Mouse (Mus musculus) limb, embryonic 12.5 days (tissue): ENCODE results near the gene Rbm6. TPM values are rescaled to one million over a fixed set of nuclear protein-coding genes. Genes with fewer than 3 reads are reported as not detected.

Experiments
- ATAC-seq: fragments of 200-750 bp; cut with Nextera tagmentation; 2 replicates; pipeline ENCODE4 v1.8.0; 2017; ENCODE audit warnings: low read depth, moderate TSS enrichment; ENCODE audit not compliant: insufficient number of reproducible peaks, insufficient read depth, low FRiP score, low TSS enrichment
- H3K27ac ChIP-seq: fragments of 300-500 bp; sonication (generic); 2 replicates; pipeline ENCODE4 v1.5.1; 2016; ENCODE audit warnings: mild to moderate bottlenecking, moderate library complexity
- H3K27me3 ChIP-seq: fragments of 300-500 bp; sonication (generic); 2 replicates; pipeline ENCODE4 v1.6.1; 2016; ENCODE audit warnings: mild to moderate bottlenecking, moderate library complexity
- H3K36me3 ChIP-seq: fragments of 300-500 bp; sonication (generic); 2 replicates; pipeline ENCODE4 v1.6.1; 2016; ENCODE audit warnings: mild to moderate bottlenecking, moderate library complexity
- H3K4me1 ChIP-seq: fragments of 300-500 bp; sonication (generic); replicated peaks from 2 replicates; pipeline ENCODE4 v1.6.1; 2016
- H3K4me2 ChIP-seq: fragments of 300-500 bp; sonication (generic); 2 replicates; pipeline ENCODE4 v1.6.1; 2016; ENCODE audit warnings: mild to moderate bottlenecking, moderate library complexity
- H3K4me3 ChIP-seq: fragments of 300-500 bp; sonication (generic); replicated peaks from 2 replicates; pipeline ENCODE4 v1.5.1; 2016; ENCODE audit warnings: mild to moderate bottlenecking
- H3K9ac ChIP-seq: fragments of 300-500 bp; sonication (generic); replicated peaks from 2 replicates; pipeline ENCODE4 v1.6.1; 2016; ENCODE audit warnings: mild to moderate bottlenecking, moderate library complexity
- H3K9me3 ChIP-seq: fragments of 300-500 bp; sonication (generic); 2 replicates; pipeline ENCODE4 v1.6.1; 2016; ENCODE audit warnings: mild to moderate bottlenecking, moderate library complexity
- WGBS: fragments of 180-500 bp; shearing (Covaris S2); methylation state at CpG from one replicate; pipeline ENCODE4 v1.1.7; 2016; 5-methylcytosine and 5-hydroxymethylcytosine counted together
- polyA plus RNA-seq: library from polyadenylated mRNA; unstranded; fragments of >200 nt; fragmentation: Nextera tagmentation; extraction: Ambion mirVana; gene quantifications from 2 replicates; pipeline ENCODE4 v1.2.1, GENCODE M21; 2016

Rbm6 gene
- polyA plus RNA-seq, 1 experiment from 2014 or later = 111 TPM

DNA sequence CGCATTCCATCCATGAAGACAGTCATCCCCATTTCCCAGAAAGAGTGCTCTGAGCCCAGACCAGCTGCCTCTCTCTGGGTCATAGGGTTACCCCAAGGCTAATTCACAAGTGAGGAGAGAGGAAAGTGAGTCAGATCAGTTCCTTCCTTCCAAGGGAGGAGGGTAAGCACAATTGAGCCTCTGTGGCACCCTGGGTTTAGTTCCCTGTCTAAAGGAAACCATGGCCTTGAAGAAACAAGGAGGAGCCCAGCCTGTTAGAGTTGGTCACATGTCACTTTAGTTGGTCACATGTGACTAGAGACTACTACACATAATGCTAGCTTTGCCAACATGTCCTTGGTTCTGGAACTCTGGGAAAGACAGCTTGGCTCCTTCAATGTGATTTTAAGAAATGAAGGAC, 148.2 kb downstream of the Rbm6 start:
- Histone ChIP-seq H3K4me1 (peaks cover 81% of the 10 kb centered on the region), H3K4me3 (no peak overlapping the region), H3K9me3 (no peaks in the 10 kb centered on the region), H3K27ac (peak overlapping the region; percentile 89), H3K27me3 (no peaks in the 10 kb centered on the region), H3K9ac (no peak overlapping the region), H3K4me2 (no peak overlapping the region), H3K36me3 (no peaks in the 10 kb centered on the region)
- WGBS = 81% methylated on average over 1 of the region's 1 CpGs
- no peak for ATAC-seq

DNA sequence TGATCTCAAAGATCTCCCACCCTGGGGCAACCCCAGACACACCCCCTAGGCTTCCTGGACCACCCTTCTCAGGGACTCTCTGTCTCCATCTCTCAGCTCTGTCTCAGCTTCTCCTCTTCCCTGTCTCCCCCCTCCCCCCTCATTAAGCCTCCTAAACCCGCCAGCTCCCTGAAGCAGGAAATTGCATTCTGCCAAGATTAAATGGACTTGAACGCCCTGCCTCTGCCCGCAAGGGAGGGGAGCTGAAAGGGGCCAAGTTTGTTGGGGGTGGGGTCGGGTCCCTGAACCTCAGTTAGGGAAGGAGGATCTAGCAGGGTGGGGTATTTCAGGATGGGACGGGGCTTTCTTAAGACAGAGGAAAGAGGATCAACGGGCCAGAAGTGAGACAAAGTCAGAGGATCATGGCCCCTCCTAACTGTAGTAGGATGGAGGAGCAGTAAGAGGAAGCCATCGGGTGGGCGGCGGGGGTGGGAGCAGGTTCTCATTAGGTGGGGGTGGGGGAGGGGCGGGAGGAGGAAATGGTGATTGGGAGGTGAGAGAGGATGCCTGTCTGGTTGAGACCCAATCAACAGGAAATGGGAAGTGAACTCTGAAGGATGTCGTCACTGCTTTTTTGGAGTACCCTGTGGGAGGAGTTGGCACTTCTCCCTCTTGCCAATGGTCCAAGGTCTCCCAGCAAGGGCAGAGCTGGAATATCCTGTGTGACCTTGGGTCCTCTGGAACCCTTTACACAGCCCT, 149.1 kb downstream of the Rbm6 start:
- Histone ChIP-seq H3K9me3 (no peaks in the 10 kb centered on the region), H3K4me1 (peaks cover 72% of the 10 kb centered on the region), H3K4me2 (peak overlapping the region; percentile 44), H3K9ac (no peak overlapping the region; the same call in 1 of the 2 replicates), H3K4me3 (0 out of 2 replicates have a peak overlapping the region, but pooled peaks have one; percentile 1), H3K36me3 (no peaks in the 10 kb centered on the region), H3K27me3 (no peaks in the 10 kb centered on the region), H3K27ac (peak overlapping the region; percentile 89)
- ATAC-seq = peak; percentile 67
- 3% methylated on average over 11 of the region's 11 CpGs for WGBS

Other genes starting within 250 kb of the Rbm6 start
- 400 and 416 TPM in 2 replicates for gene Gnai2, start 237.9 kb downstream of the Rbm6 start, polyA plus RNA-seq
- 3.5 and 5.0 TPM in 2 replicates for gene Slc38a3, start 203.7 kb downstream of the Rbm6 start, polyA plus RNA-seq
- gene Gnat1, start 193.5 kb downstream of the Rbm6 start, polyA plus RNA-seq = 2.1 and 2.2 TPM in 2 replicates
- gene Sema3f, start 162.8 kb downstream of the Rbm6 start, polyA plus RNA-seq = 47.6 and 53.5 TPM in 2 replicates
- gene Rbm5, start 102.2 kb downstream of the Rbm6 start, polyA plus RNA-seq = 232 and 239 TPM in 2 replicates
- gene Mon1a, start 14.9 kb upstream of the Rbm6 start, polyA plus RNA-seq = 10.4 and 12.9 TPM in 2 replicates
- gene Mst1r, start 33.6 kb upstream of the Rbm6 start, polyA plus RNA-seq = 2.5 and 3.1 TPM in 2 replicates
- not detected in 2 replicates for gene Actl11, start 55.2 kb upstream of the Rbm6 start, polyA plus RNA-seq
- 11.3 and 12.7 TPM in 2 replicates for gene Camkv, start 62.4 kb upstream of the Rbm6 start, polyA plus RNA-seq
- gene Traip, start 76.9 kb upstream of the Rbm6 start, polyA plus RNA-seq = 32.3 and 33.0 TPM in 2 replicates
- gene Uba7, start 102.3 kb upstream of the Rbm6 start, polyA plus RNA-seq = 25.4 and 29.8 TPM in 2 replicates
- gene Gm20661, start 109.8 kb upstream of the Rbm6 start, polyA plus RNA-seq = 10.4 and 11.2 TPM in 2 replicates
- gene Inka1, start 112.6 kb upstream of the Rbm6 start, polyA plus RNA-seq = 133 and 138 TPM in 2 replicates
- gene Cdhr4, start 119.3 kb upstream of the Rbm6 start, polyA plus RNA-seq = 18.6 and 19.3 TPM in 2 replicates
- gene Gm20662, start 123.1 kb upstream of the Rbm6 start, polyA plus RNA-seq = 1.3 TPM in 2 replicates
- 80.6 and 84.4 TPM in 2 replicates for gene Ip6k1, start 129.3 kb upstream of the Rbm6 start, polyA plus RNA-seq
- gene Gmppb, start 176.0 kb upstream of the Rbm6 start, polyA plus RNA-seq = 22.5 and 25.5 TPM in 2 replicates
- 3.1 and 3.7 TPM in 2 replicates for gene Amigo3, start 179.9 kb upstream of the Rbm6 start, polyA plus RNA-seq
- gene Mst1, start 207.2 kb upstream of the Rbm6 start, polyA plus RNA-seq = 0.18 and 0.51 TPM in 2 replicates
- 30.5 and 38.0 TPM in 2 replicates for gene Rnf123, start 210.1 kb upstream of the Rbm6 start, polyA plus RNA-seq
- 56.9 and 57.9 TPM in 2 replicates for gene Apeh, start 221.4 kb upstream of the Rbm6 start, polyA plus RNA-seq